Mouse (Mus musculus): Measurements from ENCODE around the gene Mrpl48.

Mrpl48 gene

GRCm38 (mm10) chr7:100534216-100534615 lies 73.9 kb downstream of the Mrpl48 start:
- no peak for DNase-seq (ENCODE audit: low spot score in 2 of 2)

GRCm38 (mm10) chr7:100533503-100533902 lies 74.6 kb downstream of the Mrpl48 start:
- DNase-seq (ENCODE audit: low spot score in 2 of 2): no peak

GRCm38 (mm10) chr7:100530766-100531165 lies 77.3 kb downstream of the Mrpl48 start:
- DNase-seq (ENCODE audit: low spot score in 2 of 2): no peak

- DNase-seq (ENCODE audit: low spot score in 2 of 2): no peak
Observed at GRCm38 (mm10) chr7:100524669-100525068, 83.4 kb downstream of the Mrpl48 start.

GRCm38 (mm10) chr7:100522222-100522621 lies 85.9 kb downstream of the Mrpl48 start:
- no peak for DNase-seq (ENCODE audit: low spot score in 2 of 2)

- peak; percentile 37 to 86 for DNase-seq (ENCODE audit: low spot score in 2 of 2)
Observed at GRCm38 (mm10) chr7:100520663-100521285, 87.3 kb downstream of the Mrpl48 start.

- no peak for DNase-seq (ENCODE audit: low spot score in 2 of 2)
Observed at GRCm38 (mm10) chr7:100520204-100520603, 87.9 kb downstream of the Mrpl48 start.

- no peak for DNase-seq (ENCODE audit: low spot score in 2 of 2)
Observed at GRCm38 (mm10) chr7:100514573-100514972, 93.5 kb downstream of the Mrpl48 start, which contains the start of gene Dnajb13. Gene Dnajb13 (minus strand): TSS chr7:100514960.

GRCm38 (mm10) chr7:100511602-100512001 lies 96.5 kb downstream of the Mrpl48 start:
- no peak for DNase-seq (ENCODE audit: low spot score in 2 of 2)

GRCm38 (mm10) chr7:100508670-100509069 lies 99.4 kb downstream of the Mrpl48 start:
- no peak for DNase-seq (ENCODE audit: low spot score in 2 of 2)

GRCm38 (mm10) chr7:100506494-100506893 lies 101.6 kb downstream of the Mrpl48 start:
- DNase-seq (ENCODE audit: low spot score in 2 of 2): no peak

GRCm38 (mm10) chr7:100504740-100505487 lies 103.2 kb downstream of the Mrpl48 start:
- DNase-seq (ENCODE audit: low spot score in 2 of 2): no peak

- peak; percentile 30 to 45 for DNase-seq (ENCODE audit: low spot score in 2 of 2)
Observed at GRCm38 (mm10) chr7:100503076-100503475, 105.0 kb downstream of the Mrpl48 start.

GRCm38 (mm10) chr7:100502374-100502922 lies 105.7 kb downstream of the Mrpl48 start:
- DNase-seq (ENCODE audit: low spot score in 2 of 2): no peak

- DNase-seq (ENCODE audit: low spot score in 2 of 2): no peak
Observed at GRCm38 (mm10) chr7:100501844-100502373, 106.2 kb downstream of the Mrpl48 start.

GRCm38 (mm10) chr7:100501027-100501843 lies 106.9 kb downstream of the Mrpl48 start:
- no peak for DNase-seq (ENCODE audit: low spot score in 2 of 2)

GRCm38 (mm10) chr7:100500276-100500977 lies 107.7 kb downstream of the Mrpl48 start:
- DNase-seq (ENCODE audit: low spot score in 2 of 2): no peak

- no peak for DNase-seq (ENCODE audit: low spot score in 2 of 2)
Observed at GRCm38 (mm10) chr7:100499465-100499864, 108.6 kb downstream of the Mrpl48 start.

- no peak for DNase-seq (ENCODE audit: low spot score in 2 of 2)
Observed at GRCm38 (mm10) chr7:100497982-100498381, 110.1 kb downstream of the Mrpl48 start.

- no peak for DNase-seq (ENCODE audit: low spot score in 2 of 2)
Observed at GRCm38 (mm10) chr7:100497402-100497801, 110.7 kb downstream of the Mrpl48 start.

GRCm38 (mm10) chr7:100496791-100497190 lies 111.3 kb downstream of the Mrpl48 start:
- no peak for DNase-seq (ENCODE audit: low spot score in 2 of 2)
